Mouse (Mus musculus) central nervous system, embryonic 14 days (tissue): Measurements from ENCODE around the gene Gm5426. TPM values are rescaled to one million over a fixed set of nuclear protein-coding genes. Genes with fewer than 3 reads are reported as not detected.

Experiments used
- polyA plus RNA-seq: library from polyadenylated mRNA; depleted of rRNA; stranded (reverse); fragments of >200 nt; gene quantifications from 2 replicates; pipeline ENCODE4 v1.2.3, GENCODE M21; 2012; rRNA removed

Gene Gm5426
- polyA plus RNA-seq: not detected in 2 replicates

GRCm38 (mm10) chr10:96136451-96136850, at the start of gene Gm5426:
Gm5426 (plus strand) TSS chr10:96136603.

Other genes with a start within 250 kb of the Gm5426 start
- gene Eea1, start 196.0 kb upstream of the Gm5426 start, polyA plus RNA-seq: 10.9 and 12.0 TPM in 2 replicates